Mouse (Mus musculus) myocyte (in vitro differentiated cells): ENCODE measurements at regions not wholly inside any gene's neighbourhood (a gene's known extent, or its start where the extent isn't known, plus 50 kb on each side); places are given as distances from the start of the nearest gene placed in this dataset.

Experiments used
- CEBPB ChIP-seq: IDR thresholded peaks from 2 replicates; pipeline ENCODE4 v1.6.1; 2011; ENCODE audit warnings: mild to moderate bottlenecking, moderate library complexity; ENCODE audit not compliant: poor library complexity, insufficient read depth, severe bottlenecking
- E2F4 ChIP-seq: IDR thresholded peaks from one replicate; pipeline ENCODE4 v1.6.1; 2011; ENCODE audit warnings: mild to moderate bottlenecking, control low read depth, moderate library complexity; ENCODE audit not compliant: insufficient read depth
- MAX ChIP-seq: IDR thresholded peaks from one replicate; pipeline ENCODE4 v1.6.1; 2011; ENCODE audit warnings: low read depth, mild to moderate bottlenecking, control low read depth
- MYOD1 ChIP-seq, 3 experiments: IDR thresholded peaks; one replicate each; pipeline ENCODE4 v1.6.1; 2011; ENCODE audit warnings: control low read depth in 2 of 3, low read depth in 2 of 3, mild to moderate bottlenecking in 2 of 3, moderate library complexity in 1 of 3; ENCODE audit not compliant: insufficient read length in 2 of 3, control insufficient read depth in 1 of 3
- MYOG ChIP-seq, 3 experiments: IDR thresholded peaks; one replicate each; pipeline ENCODE4 v1.6.1; 2011; ENCODE audit warnings: control low read depth in 2 of 3, low read depth in 2 of 3, mild to moderate bottlenecking in 2 of 3; ENCODE audit not compliant: insufficient read length in 2 of 3, control insufficient read depth in 1 of 3, insufficient read depth in 1 of 3
- POLR2A ChIP-seq: IDR thresholded peaks from one replicate; pipeline ENCODE4 v1.6.1; 2011; ENCODE audit warnings: low read depth, mild to moderate bottlenecking, control low read depth, moderate library complexity; ENCODE audit not compliant: insufficient read length
- TCF12 ChIP-seq: IDR thresholded peaks from one replicate; pipeline ENCODE4 v1.6.1; 2011; ENCODE audit warnings: mild to moderate bottlenecking, control low read depth; ENCODE audit not compliant: poor library complexity, insufficient read depth, severe bottlenecking
- USF1 ChIP-seq: IDR thresholded peaks from one replicate; pipeline ENCODE4 v1.6.1; 2011; ENCODE audit warnings: low read depth, mild to moderate bottlenecking, control low read depth, moderate library complexity

DNA sequence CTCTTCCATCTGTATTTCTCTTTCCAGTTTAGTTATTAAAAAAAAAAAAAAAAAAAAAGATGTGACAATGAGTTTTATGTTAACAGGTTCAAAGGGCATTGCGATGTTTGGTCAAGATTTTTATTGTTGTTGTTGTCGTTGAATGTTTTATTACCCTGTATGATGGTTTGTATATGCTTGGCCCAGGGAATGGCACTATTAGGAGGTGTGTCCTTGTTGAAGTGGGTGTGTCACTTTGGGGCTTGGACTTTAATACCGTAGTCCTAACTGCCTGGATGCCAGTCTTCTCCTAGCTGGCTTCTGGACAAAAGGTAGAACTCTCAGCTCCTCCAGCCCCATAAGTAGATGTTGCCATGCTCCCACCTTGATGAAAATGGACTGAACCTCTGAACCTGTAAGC is 545.9 kb upstream of the Akr1e1 start:
- TF ChIP-seq TCF12: no peak
- no peak for TF ChIP-seq E2F4
- TF ChIP-seq MAX: no peak
- TF ChIP-seq POLR2A: no peak
- TF ChIP-seq USF1: no peak
- no peak for TF ChIP-seq MYOD1 (IDR thresholded peaks at IDR 0.05; ENCODE audit: control insufficient read depth in 1 of 3, insufficient read length in 2 of 3, low read depth in 2 of 3)
- TF ChIP-seq CEBPB: no peak
- TF ChIP-seq MYOG (IDR thresholded peaks at IDR 0.05; ENCODE audit: control insufficient read depth in 1 of 3, insufficient read depth in 1 of 3, insufficient read length in 2 of 3, low read depth in 2 of 3): no peak
